Mouse (Mus musculus): ENCODE measurements around the gene P4hb. TPM values are rescaled to one million over a fixed set of nuclear protein-coding genes. Genes with fewer than 3 reads are reported as not detected.

The P4hb gene
- polyA plus RNA-seq, 1 experiment from 2014 or later, result 492 TPM

GRCm38 (mm10) chr11:120527690-120528354 is 45.2 kb downstream of the P4hb start:
- H3K4me3 ChIP-seq (ENCODE audit: low read depth, low read length), result no peak overlapping the region
- H3K27me3 ChIP-seq (ENCODE audit: control insufficient read depth, insufficient read depth, low read length), result peaks cover 43% of the 10 kb centered on the region
- no peak overlapping the region for H3K9ac ChIP-seq (ENCODE audit: low read length)
- no peaks in the 10 kb centered on the region for H3K36me3 ChIP-seq (ENCODE audit: control insufficient read depth, insufficient read depth, low read length)
- no peak overlapping the region for H3K4me2 ChIP-seq
- no peaks in the 10 kb centered on the region for H3K4me1 ChIP-seq (ENCODE audit: control insufficient read depth, insufficient read depth, low read length)
- no peak overlapping the region for H3K27ac ChIP-seq (ENCODE audit: low read depth, low read length)
- no peak for ATAC-seq (ENCODE audit: low FRiP score)
- WGBS, result 87% methylated on average over 9 of the region's 9 CpGs
- no peaks in the 10 kb centered on the region for H3K9me3 ChIP-seq (ENCODE audit: control insufficient read depth, low read length)
- no peak for DNase-seq (ENCODE audit: low spot score, missing footprints)

- Histone ChIP-seq H3K27ac (ENCODE audit: low read depth, low read length) (no peak overlapping the region), H3K9me3 (ENCODE audit: control insufficient read depth, low read length) (no peaks in the 10 kb centered on the region), H3K4me3 (ENCODE audit: low read depth, low read length) (no peak overlapping the region), H3K9ac (ENCODE audit: low read length) (no peak overlapping the region), H3K4me1 (ENCODE audit: control insufficient read depth, insufficient read depth, low read length) (no peaks in the 10 kb centered on the region), H3K36me3 (ENCODE audit: control insufficient read depth, insufficient read depth, low read length) (no peaks in the 10 kb centered on the region), H3K4me2 (no peak overlapping the region), H3K27me3 (ENCODE audit: control insufficient read depth, insufficient read depth, low read length) (peaks cover 27% of the 10 kb centered on the region)
- no peak for ATAC-seq (ENCODE audit: low FRiP score)
- WGBS, result 85% methylated on average over 2 of the region's 2 CpGs
- no peak for DNase-seq (ENCODE audit: low spot score, missing footprints)
Measured at GRCm38 (mm10) chr11:120525959-120526358, 47.1 kb downstream of the P4hb start.

- Histone ChIP-seq H3K9me3 (ENCODE audit: control insufficient read depth, low read length) (no peaks in the 10 kb centered on the region), H3K36me3 (ENCODE audit: control insufficient read depth, insufficient read depth, low read length) (no peaks in the 10 kb centered on the region), H3K4me2 (no peak overlapping the region), H3K27me3 (ENCODE audit: control insufficient read depth, insufficient read depth, low read length) (no peaks in the 10 kb centered on the region), H3K27ac (ENCODE audit: low read depth, low read length) (no peak overlapping the region), H3K4me1 (ENCODE audit: control insufficient read depth, insufficient read depth, low read length) (no peaks in the 10 kb centered on the region), H3K9ac (ENCODE audit: low read length) (no peak overlapping the region), H3K4me3 (ENCODE audit: low read depth, low read length) (no peak overlapping the region)
- DNase-seq (ENCODE audit: low spot score, missing footprints), result no peak
- ATAC-seq (ENCODE audit: low FRiP score), result no peak
- WGBS, result 86% methylated on average over 8 of the region's 8 CpGs
Measured at GRCm38 (mm10) chr11:120522581-120522980, 50.5 kb downstream of the P4hb start.

- H3K4me1 ChIP-seq (ENCODE audit: control insufficient read depth, insufficient read depth, low read length), result no peaks in the 10 kb centered on the region
- no peak overlapping the region for H3K27ac ChIP-seq (ENCODE audit: low read depth, low read length)
- no peak overlapping the region for H3K9ac ChIP-seq (ENCODE audit: low read length)
- no peak overlapping the region for H3K4me2 ChIP-seq
- H3K36me3 ChIP-seq (ENCODE audit: control insufficient read depth, insufficient read depth, low read length), result no peaks in the 10 kb centered on the region
- 77% methylated on average over 5 of the region's 5 CpGs for WGBS
- no peak for DNase-seq (ENCODE audit: low spot score, missing footprints)
- H3K9me3 ChIP-seq (ENCODE audit: control insufficient read depth, low read length), result no peaks in the 10 kb centered on the region
- no peak overlapping the region for H3K4me3 ChIP-seq (ENCODE audit: low read depth, low read length)
- no peak for ATAC-seq (ENCODE audit: low FRiP score)
- no peaks in the 10 kb centered on the region for H3K27me3 ChIP-seq (ENCODE audit: control insufficient read depth, insufficient read depth, low read length)
Measured at GRCm38 (mm10) chr11:120520967-120521540, 52.0 kb downstream of the P4hb start.

- H3K4me3 ChIP-seq (ENCODE audit: low read depth, low read length), result no peak overlapping the region
- no peaks in the 10 kb centered on the region for H3K27me3 ChIP-seq (ENCODE audit: control insufficient read depth, insufficient read depth, low read length)
- H3K27ac ChIP-seq (ENCODE audit: low read depth, low read length), result no peak overlapping the region
- H3K9me3 ChIP-seq (ENCODE audit: control insufficient read depth, low read length), result no peaks in the 10 kb centered on the region
- no peak for ATAC-seq (ENCODE audit: low FRiP score)
- WGBS, result 76% methylated on average over 9 of the region's 9 CpGs
- no peak overlapping the region for H3K4me2 ChIP-seq
- H3K4me1 ChIP-seq (ENCODE audit: control insufficient read depth, insufficient read depth, low read length), result no peaks in the 10 kb centered on the region
- no peaks in the 10 kb centered on the region for H3K36me3 ChIP-seq (ENCODE audit: control insufficient read depth, insufficient read depth, low read length)
- no peak overlapping the region for H3K9ac ChIP-seq (ENCODE audit: low read length)
- no peak for DNase-seq (ENCODE audit: low spot score, missing footprints)
Measured at GRCm38 (mm10) chr11:120520498-120520897, 52.6 kb downstream of the P4hb start.

GRCm38 (mm10) chr11:120519738-120520137 is 53.3 kb downstream of the P4hb start:
- 62% methylated on average over 9 of the region's 9 CpGs for WGBS
- H3K9ac ChIP-seq (ENCODE audit: low read length), result no peak overlapping the region
- DNase-seq (ENCODE audit: low spot score, missing footprints), result no peak
- no peaks in the 10 kb centered on the region for H3K4me1 ChIP-seq (ENCODE audit: control insufficient read depth, insufficient read depth, low read length)
- H3K27ac ChIP-seq (ENCODE audit: low read depth, low read length), result no peak overlapping the region
- H3K27me3 ChIP-seq (ENCODE audit: control insufficient read depth, insufficient read depth, low read length), result no peaks in the 10 kb centered on the region
- no peak overlapping the region for H3K4me2 ChIP-seq
- no peaks in the 10 kb centered on the region for H3K9me3 ChIP-seq (ENCODE audit: control insufficient read depth, low read length)
- no peaks in the 10 kb centered on the region for H3K36me3 ChIP-seq (ENCODE audit: control insufficient read depth, insufficient read depth, low read length)
- ATAC-seq (ENCODE audit: low FRiP score), result no peak
- no peak overlapping the region for H3K4me3 ChIP-seq (ENCODE audit: low read depth, low read length)

- Histone ChIP-seq H3K27ac (ENCODE audit: low read depth, low read length) (no peak overlapping the region), H3K9me3 (ENCODE audit: control insufficient read depth, low read length) (no peaks in the 10 kb centered on the region), H3K4me3 (ENCODE audit: low read depth, low read length) (no peak overlapping the region), H3K4me2 (no peak overlapping the region), H3K4me1 (ENCODE audit: control insufficient read depth, insufficient read depth, low read length) (no peaks in the 10 kb centered on the region), H3K9ac (ENCODE audit: low read length) (no peak overlapping the region), H3K36me3 (ENCODE audit: control insufficient read depth, insufficient read depth, low read length) (no peaks in the 10 kb centered on the region), H3K27me3 (ENCODE audit: control insufficient read depth, insufficient read depth, low read length) (no peaks in the 10 kb centered on the region)
- DNase-seq (ENCODE audit: low spot score, missing footprints) (no peak), ATAC-seq (ENCODE audit: low FRiP score) (no peak)
- 86% methylated on average over 6 of the region's 6 CpGs for WGBS
Measured at GRCm38 (mm10) chr11:120518558-120518957, 54.5 kb downstream of the P4hb start.

- Histone ChIP-seq H3K27ac (ENCODE audit: low read depth, low read length) (no peak overlapping the region), H3K27me3 (ENCODE audit: control insufficient read depth, insufficient read depth, low read length) (no peaks in the 10 kb centered on the region), H3K4me1 (ENCODE audit: control insufficient read depth, insufficient read depth, low read length) (no peaks in the 10 kb centered on the region), H3K9me3 (ENCODE audit: control insufficient read depth, low read length) (no peaks in the 10 kb centered on the region), H3K4me2 (no peak overlapping the region), H3K9ac (ENCODE audit: low read length) (no peak overlapping the region), H3K4me3 (ENCODE audit: low read depth, low read length) (no peak overlapping the region), H3K36me3 (ENCODE audit: control insufficient read depth, insufficient read depth, low read length) (no peaks in the 10 kb centered on the region)
- 65% methylated on average over 6 of the region's 6 CpGs for WGBS
- ATAC-seq (ENCODE audit: low FRiP score), result no peak
- no peak for DNase-seq (ENCODE audit: low spot score, missing footprints)
Measured at GRCm38 (mm10) chr11:120518027-120518426, 55.0 kb downstream of the P4hb start.

GRCm38 (mm10) chr11:120517147-120517546 is 55.9 kb downstream of the P4hb start:
- ATAC-seq (ENCODE audit: low FRiP score) (no peak), DNase-seq (ENCODE audit: low spot score, missing footprints) (no peak)
- no peak overlapping the region for H3K27ac ChIP-seq (ENCODE audit: low read depth, low read length)
- no peak overlapping the region for H3K4me2 ChIP-seq
- no peaks in the 10 kb centered on the region for H3K27me3 ChIP-seq (ENCODE audit: control insufficient read depth, insufficient read depth, low read length)
- H3K36me3 ChIP-seq (ENCODE audit: control insufficient read depth, insufficient read depth, low read length), result no peaks in the 10 kb centered on the region
- H3K4me1 ChIP-seq (ENCODE audit: control insufficient read depth, insufficient read depth, low read length), result no peaks in the 10 kb centered on the region
- no peak overlapping the region for H3K9ac ChIP-seq (ENCODE audit: low read length)
- WGBS, result 71% methylated on average over 4 of the region's 4 CpGs
- H3K4me3 ChIP-seq (ENCODE audit: low read depth, low read length), result no peak overlapping the region
- H3K9me3 ChIP-seq (ENCODE audit: control insufficient read depth, low read length), result no peaks in the 10 kb centered on the region
